Mouse (Mus musculus): ENCODE data around the gene Rem2.

Gene Rem2

GRCm38 (mm10) chr14:54499330-54499729 lies 23.4 kb downstream of the Rem2 start:
- CTCF ChIA-PET: interaction anchor here in 1 of 4 experiments (0.8 kb wide), 1 partner anchor 271 kb away, joined by 3 read pairs; no protein-coding TSS in a partner anchor
- POLR2A ChIA-PET: interaction anchor here in 1 of 4 experiments (1.4 kb wide), 1 partner anchor 8 kb away, joined by 4 read pairs; no protein-coding TSS in a partner anchor

- CTCF ChIA-PET: interaction anchor here in 3 of 4 experiments (0.5 to 0.9 kb wide), 3 partner anchors 37 to 342 kb away, joined by 3 read pairs; partner anchors contain the start of gene Lrp10 (in 1 of the 3)
- POLR2A ChIA-PET: interaction anchor here in 1 of 4 experiments (0.6 kb wide), 1 partner anchor 28 kb away, joined by 3 read pairs; no protein-coding TSS in a partner anchor
These were observed 25.5 kb downstream of the Rem2 start for GRCm38 (mm10) chr14:54501365-54501764.

- CTCF ChIA-PET: no interaction called here
- POLR2A ChIA-PET: interaction anchor here in 2 of 4 experiments (0.9 to 1.8 kb wide), 4 partner anchors 9 to 14 kb away, joined by 3 to 7 read pairs (median 4); partner anchors contain the start of gene Prmt5 (in 2 of the 2)
These were observed 27.2 kb downstream of the Rem2 start for GRCm38 (mm10) chr14:54503092-54503491.

GRCm38 (mm10) chr14:54509774-54510173 lies 33.9 kb downstream of the Rem2 start:
- POLR2A ChIA-PET: interaction anchor here in 3 of 4 experiments (0.5 to 1.6 kb wide), 9 partner anchors 12 to 283 kb away, joined by 3 to 5 read pairs (median 3); partner anchors contain the start of gene Mrpl52 (in 1 of the 3)
- CTCF ChIA-PET: interaction anchor here in 2 of 4 experiments (0.5 to 2.3 kb wide), 6 partner anchors 13 to 276 kb away, joined by 3 to 10 read pairs (median 5); no protein-coding TSS in a partner anchor

- CTCF ChIA-PET: interaction anchor here in 3 of 4 experiments (0.6 to 1.5 kb wide), 11 partner anchors 11 to 134 kb away, joined by 3 to 14 read pairs (median 4); partner anchors contain the start of genes Cdh24 (in 1 of the 3), Lrp10 (in 1 of the 3) and Slc7a7 (in 1 of the 3)
These were observed 40.9 kb downstream of the Rem2 start for GRCm38 (mm10) chr14:54516710-54517310.

GRCm38 (mm10) chr14:54523600-54523999 lies 47.7 kb downstream of the Rem2 start:
- POLR2A ChIA-PET: interaction anchor here in 2 of 4 experiments (0.7 to 1.3 kb wide), 8 partner anchors 9 to 116 kb away, joined by 3 to 4 read pairs (median 3); partner anchors contain the start of gene Haus4 (in 1 of the 2)
- CTCF ChIA-PET: interaction anchor here (0.6 to 1.6 kb wide), 25 partner anchors 17 to 760 kb away, joined by 3 to 13 read pairs (median 4); partner anchors contain the start of gene Acin1 (in 1 of the 4)

More at GRCm38 (mm10) chr14:54516710-54517310, 40.9 kb downstream of the Rem2 start:
- POLR2A ChIA-PET: interaction anchor here (0.6 to 4.3 kb wide), 64 partner anchors 9 to 462 kb away, joined by 3 to 27 read pairs (median 4); partner anchors contain the start of genes 4931414P19Rik (in 2 of the 4), Haus4 (in 2 of the 4), Rem2 (in 2 of the 4) and 1700123O20Rik (in 1 of the 4)

GRCm38 (mm10) chr14:54527227-54528006 lies 51.5 kb downstream of the Rem2 start:
- CTCF ChIA-PET: interaction anchor here (0.5 to 2.4 kb wide), 46 partner anchors 9 to 1218 kb away, joined by 3 to 32 read pairs (median 6); partner anchors contain the start of genes Haus4 (in 3 of the 4), Cdh24 (in 2 of the 4), Prmt5 (in 2 of the 4) and Slc7a7 (in 2 of the 4)
- POLR2A ChIA-PET: interaction anchor here (0.5 to 2.7 kb wide), 30 partner anchors 10 to 270 kb away, joined by 3 to 27 read pairs (median 4); partner anchors contain the start of genes Prmt5 (in 3 of the 4), Haus4 (in 2 of the 4), Lrp10 (in 1 of the 4) and Psmb5 (in 1 of the 4)

- CTCF ChIA-PET: interaction anchor here (0.5 to 2.4 kb wide), 99 partner anchors 10 to 1218 kb away, joined by 3 to 34 read pairs (median 5); partner anchors contain the start of genes Cdh24 (in 4 of the 4), Haus4 (in 4 of the 4), Prmt5 (in 3 of the 4) and Slc7a7 (in 2 of the 4)
- POLR2A ChIA-PET: interaction anchor here (0.6 to 2.7 kb wide), 44 partner anchors 10 to 260 kb away, joined by 3 to 27 read pairs (median 4); partner anchors contain the start of genes Prmt5 (in 3 of the 4), Cdh24 (in 2 of the 4), Haus4 (in 2 of the 4) and 1700123O20Rik (in 1 of the 4)
These were observed 52.1 kb downstream of the Rem2 start for GRCm38 (mm10) chr14:54528007-54528393.

- CTCF ChIA-PET: interaction anchor here (0.6 to 2.4 kb wide), 104 partner anchors 10 to 471 kb away, joined by 3 to 34 read pairs (median 5); partner anchors contain the start of genes Cdh24 (in 4 of the 4), Haus4 (in 4 of the 4), Prmt5 (in 3 of the 4) and Slc7a7 (in 2 of the 4)
- POLR2A ChIA-PET: interaction anchor here (0.6 to 2.7 kb wide), 47 partner anchors 9 to 259 kb away, joined by 3 to 27 read pairs (median 4); partner anchors contain the start of genes Prmt5 (in 3 of the 4), Cdh24 (in 2 of the 4), Haus4 (in 2 of the 4) and 1700123O20Rik (in 1 of the 4)
These were observed 52.7 kb downstream of the Rem2 start for GRCm38 (mm10) chr14:54528446-54529111.

Data from embryonic stem cell, embryonic (primary cell).